Mouse (Mus musculus) neural tube, embryonic 11.5 days (tissue): Measurements from ENCODE around the gene Ndufaf2. TPM values are rescaled to one million over a fixed set of nuclear protein-coding genes. Genes with fewer than 3 reads are reported as not detected.
A peak's percentile ranks its signal among the peaks of the same experiment; 100 is the strongest.

Experiments used
- ATAC-seq: fragments of 200-750 bp; cut with Nextera tagmentation; 2 replicates; pipeline ENCODE4 v1.8.0; 2017; ENCODE audit warnings: moderate number of reproducible peaks, mild to moderate bottlenecking, moderate TSS enrichment, moderate library complexity; ENCODE audit not compliant: insufficient read depth, low FRiP score, low TSS enrichment
- DNase-seq: peaks from one replicate; pipeline ENCODE4 v3.0.0-alpha.2; 2015; ENCODE audit warnings: low spot score
- H3K27ac ChIP-seq: fragments of 300-500 bp; sonication (generic); 2 replicates; pipeline ENCODE4 v1.5.1; 2014; ENCODE audit warnings: low read depth, mild to moderate bottlenecking, low read length
- H3K27me3 ChIP-seq: fragments of 300-500 bp; sonication (generic); 2 replicates; pipeline ENCODE4 v1.6.1; 2014; ENCODE audit warnings: mild to moderate bottlenecking, low read length, mixed read lengths; ENCODE audit not compliant: control insufficient read depth, insufficient read depth
- H3K36me3 ChIP-seq: fragments of 300-500 bp; sonication (generic); 2 replicates; pipeline ENCODE4 v1.6.1; 2014; ENCODE audit warnings: mild to moderate bottlenecking, low read length, moderate library complexity, mixed read lengths; ENCODE audit not compliant: control insufficient read depth, insufficient read depth
- H3K4me1 ChIP-seq: fragments of 300-500 bp; sonication (generic); 2 replicates; pipeline ENCODE4 v1.6.1; 2014; ENCODE audit warnings: low read length, mixed read lengths; ENCODE audit not compliant: control insufficient read depth, insufficient read depth
- H3K4me2 ChIP-seq: fragments of 300-500 bp; sonication (generic); 2 replicates; pipeline ENCODE4 v1.6.1; 2014; ENCODE audit warnings: low read depth, mild to moderate bottlenecking, moderate library complexity
- H3K4me3 ChIP-seq: fragments of 300-500 bp; sonication (generic); 2 replicates; pipeline ENCODE4 v1.5.1; 2014; ENCODE audit warnings: low read depth, low read length
- H3K9ac ChIP-seq: fragments of 300-500 bp; sonication (generic); 2 replicates; pipeline ENCODE4 v1.6.1; 2014; ENCODE audit warnings: mild to moderate bottlenecking, low read length
- H3K9me3 ChIP-seq: fragments of 300-500 bp; sonication (generic); 2 replicates; pipeline ENCODE4 v1.6.1; 2016; ENCODE audit warnings: low read length; ENCODE audit not compliant: control insufficient read depth
- WGBS: fragments of 180-500 bp; shearing (Covaris S2); extraction: QIAGEN DNeasy Blood & Tissue Kit; methylation state at CpG from one replicate; pipeline ENCODE4 v1.1.7; 2014; 5-methylcytosine and 5-hydroxymethylcytosine counted together
- polyA plus RNA-seq: library from polyadenylated mRNA; unstranded; fragments of >200 nt; fragmentation: Nextera tagmentation; extraction: Ambion mirVana; gene quantifications from 2 replicates; pipeline ENCODE4 v1.2.1, GENCODE M21; 2014

The Ndufaf2 gene
- polyA plus RNA-seq, 1 experiment from 2014 or later = 84.4 TPM

DNA sequence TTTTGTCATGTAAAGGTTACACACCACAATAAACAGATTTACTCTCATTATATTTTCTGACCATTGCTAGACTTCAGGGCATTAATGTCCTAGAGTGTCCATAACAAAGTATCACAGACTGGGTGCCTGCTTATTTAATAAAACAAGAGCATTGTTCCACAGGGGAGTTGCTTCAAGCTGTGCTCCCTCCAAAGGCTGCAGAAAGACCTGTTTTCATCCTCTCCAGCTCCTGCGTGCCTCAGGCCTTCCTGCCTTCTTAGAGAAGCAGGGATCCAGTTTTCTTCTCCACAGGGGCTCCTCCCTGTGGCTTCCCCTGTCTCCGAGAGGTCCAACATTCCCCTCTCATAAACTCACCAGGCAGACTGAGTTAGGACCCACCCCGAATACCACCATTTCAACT, 202.2 kb downstream of the Ndufaf2 start:
- H3K9ac ChIP-seq = no peak overlapping the region
- 4% methylated on average over 3 of the region's 3 CpGs for WGBS
- H3K4me1 ChIP-seq = peaks cover 13% of the 10 kb centered on the region
- H3K4me2 ChIP-seq = no peak overlapping the region
- H3K4me3 ChIP-seq = no peak overlapping the region
- peak overlapping the region; percentile 23; the same call in 1 of the 2 replicates for H3K27ac ChIP-seq
- H3K36me3 ChIP-seq = no peaks in the 10 kb centered on the region
- H3K27me3 ChIP-seq = no peaks in the 10 kb centered on the region
- DNase-seq (peak; percentile 21), ATAC-seq (no peak)
- no peaks in the 10 kb centered on the region for H3K9me3 ChIP-seq

DNA sequence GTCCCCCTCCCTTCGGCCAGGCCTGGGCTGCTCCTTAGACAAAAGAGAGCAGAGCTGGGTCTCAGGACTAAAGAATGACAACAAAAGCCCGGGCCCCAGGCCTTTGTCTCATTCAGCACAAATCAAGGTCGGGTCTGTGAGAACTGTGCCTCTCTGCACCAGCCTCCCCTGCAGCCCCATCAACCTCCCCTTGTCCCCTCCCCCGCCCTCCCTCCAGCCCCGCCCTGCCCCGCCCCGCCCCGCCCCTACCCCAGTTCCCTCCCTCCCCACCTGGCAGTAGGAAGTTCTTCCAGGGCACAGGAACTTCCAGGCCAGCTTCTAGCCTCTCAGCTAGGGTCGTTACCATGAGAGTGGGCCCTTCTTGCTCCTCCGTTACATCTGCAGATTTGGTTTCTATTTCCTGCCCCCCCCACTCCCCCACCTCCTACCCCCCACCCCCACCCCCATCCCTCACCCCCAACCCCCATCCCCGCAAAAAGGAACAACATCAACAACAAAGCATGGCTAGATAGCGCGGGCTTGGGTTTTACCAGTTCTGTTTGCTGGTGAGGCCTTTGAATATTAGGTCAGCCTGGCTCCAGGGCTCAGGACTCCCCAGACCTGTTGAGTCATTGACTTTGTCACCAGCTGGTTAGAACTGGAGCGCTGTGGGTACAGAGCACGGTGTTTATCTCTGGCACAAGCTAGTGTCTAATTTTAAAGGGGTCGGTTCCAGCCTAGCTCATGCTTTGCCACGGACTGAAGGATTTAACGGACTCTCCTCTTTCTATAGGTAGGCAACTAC, 202.9 kb downstream of the Ndufaf2 start:
- H3K9me3 ChIP-seq = no peaks in the 10 kb centered on the region
- 7% methylated on average over 14 of the region's 18 CpGs for WGBS
- no peaks in the 10 kb centered on the region for H3K36me3 ChIP-seq
- H3K4me3 ChIP-seq = no peak overlapping the region
- H3K4me1 ChIP-seq = peaks cover 13% of the 10 kb centered on the region
- 0 out of 2 replicates have a peak overlapping the region, but pooled peaks have one; percentile 33 for H3K9ac ChIP-seq
- 0 out of 2 replicates have a peak overlapping the region, but pooled peaks have one; percentile 19 for H3K4me2 ChIP-seq
- ATAC-seq = peak; percentile 98
- H3K27ac ChIP-seq = peak overlapping the region; percentile 89
- DNase-seq = peak; percentile 84
- no peaks in the 10 kb centered on the region for H3K27me3 ChIP-seq

DNA sequence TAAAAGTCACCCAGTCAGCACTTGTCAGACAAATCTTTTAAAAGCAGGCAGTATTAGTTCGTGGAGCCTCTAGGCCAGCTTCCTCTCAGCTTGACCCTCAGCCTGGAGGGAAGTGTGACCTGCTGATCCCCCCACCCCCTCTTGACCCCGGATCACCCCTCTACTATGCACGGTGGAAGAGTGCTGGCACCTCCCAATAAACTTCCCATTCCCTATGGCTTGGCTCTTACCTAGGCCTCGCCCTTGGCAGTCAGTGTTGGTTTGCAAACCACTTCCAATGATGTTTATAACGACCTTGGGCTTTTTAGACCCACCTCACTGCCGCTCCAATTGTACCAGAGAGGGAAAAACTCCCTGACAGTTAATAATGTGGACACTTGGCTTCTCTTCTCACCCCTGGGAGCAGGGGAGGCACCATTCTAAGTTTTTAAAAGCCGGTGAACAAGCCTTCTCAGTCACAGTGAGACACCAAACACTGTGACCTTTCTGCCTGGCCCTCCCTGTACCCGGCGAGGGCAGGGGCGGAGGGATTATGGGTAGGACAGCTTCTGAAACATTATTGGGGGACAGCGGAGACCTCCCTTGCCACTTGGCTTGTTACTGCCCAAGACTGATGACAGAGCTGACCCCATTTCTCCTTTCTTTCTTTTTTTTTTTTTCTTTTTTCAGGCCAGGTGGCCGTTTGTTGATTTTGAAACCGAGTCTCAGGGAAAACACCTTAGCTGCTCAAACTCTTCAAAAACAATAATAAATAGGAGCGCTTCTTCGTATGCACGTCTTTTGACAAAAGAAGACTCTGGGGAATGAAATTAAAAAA, 203.8 kb downstream of the Ndufaf2 start:
- Histone ChIP-seq H3K27me3 (no peaks in the 10 kb centered on the region), H3K27ac (peak overlapping the region; percentile 89), H3K4me2 (peak overlapping the region; percentile 19; the same call in 1 of the 2 replicates), H3K9ac (peak overlapping the region; percentile 33), H3K9me3 (no peaks in the 10 kb centered on the region), H3K36me3 (no peaks in the 10 kb centered on the region), H3K4me1 (peaks cover 13% of the 10 kb centered on the region), H3K4me3 (no peak overlapping the region)
- ATAC-seq (peak; percentile 58), DNase-seq (peak; percentile 63)
- 11% methylated on average over 16 of the region's 16 CpGs for WGBS

DNA sequence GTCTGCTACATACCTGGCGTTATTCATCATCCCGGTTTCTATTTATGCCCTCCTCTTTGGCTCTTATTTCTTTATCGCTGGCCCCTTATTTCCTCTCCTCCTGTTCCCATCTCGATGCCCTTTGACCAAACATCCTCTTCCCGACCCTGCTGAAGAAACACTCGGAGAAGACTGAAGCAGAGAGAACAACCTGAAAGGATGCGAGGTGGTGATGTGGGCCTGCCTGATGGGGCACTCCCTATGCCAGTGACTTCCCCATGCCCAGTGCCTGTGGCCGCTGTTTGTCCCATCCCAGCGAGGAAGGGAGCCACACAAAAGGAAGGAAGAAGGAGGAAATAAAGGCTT, 204.4 kb downstream of the Ndufaf2 start:
- H3K27me3 ChIP-seq = no peaks in the 10 kb centered on the region
- no peaks in the 10 kb centered on the region for H3K9me3 ChIP-seq
- no peaks in the 10 kb centered on the region for H3K36me3 ChIP-seq
- WGBS = 22% methylated on average over 9 of the region's 9 CpGs
- H3K4me1 ChIP-seq = peaks cover 13% of the 10 kb centered on the region
- no peak for ATAC-seq
- H3K27ac ChIP-seq = peak overlapping the region; percentile 89
- H3K4me2 ChIP-seq = no peak overlapping the region
- no peak overlapping the region for H3K4me3 ChIP-seq
- DNase-seq = peak; percentile 29
- no peak overlapping the region for H3K9ac ChIP-seq

Other genes with a start within 250 kb of the Ndufaf2 start
- gene Smim15, start 114.2 kb downstream of the Ndufaf2 start, polyA plus RNA-seq = 58.4 and 58.7 TPM in 2 replicates
- gene Ercc8, start 108 bp upstream of the Ndufaf2 start, polyA plus RNA-seq = 25.1 and 26.5 TPM in 2 replicates
- gene Elovl7, start 55.8 kb upstream of the Ndufaf2 start, polyA plus RNA-seq = 0.81 and 1.2 TPM in 2 replicates
- 12.3 and 14.8 TPM in 2 replicates for gene Depdc1b, start 157.7 kb upstream of the Ndufaf2 start, polyA plus RNA-seq